Mouse (Mus musculus) midbrain, postnatal 0 days (tissue): Measurements from ENCODE around the gene Hand1. TPM values are rescaled to one million over a fixed set of nuclear protein-coding genes. Genes with fewer than 3 reads are reported as not detected.

Experiments used
- ATAC-seq: fragments of 200-750 bp; cut with Nextera tagmentation; 2 replicates; pipeline ENCODE4 v1.8.0; 2017; ENCODE audit warnings: moderate number of reproducible peaks, mild to moderate bottlenecking, moderate TSS enrichment, moderate library complexity; ENCODE audit not compliant: low FRiP score
- DNase-seq: peaks from one replicate; pipeline ENCODE4 v3.0.0-alpha.2; 2015; ENCODE audit warnings: low spot score
- H3K27ac ChIP-seq: fragments of 300-500 bp; sonication (generic); 2 replicates; pipeline ENCODE4 v1.5.1; 2014; ENCODE audit warnings: low read depth, mild to moderate bottlenecking, low read length, mixed read lengths
- H3K27me3 ChIP-seq: fragments of 300-500 bp; sonication (generic); 2 replicates; pipeline ENCODE4 v1.6.1; 2014; ENCODE audit warnings: low read length, control low read depth, mixed read lengths; ENCODE audit not compliant: insufficient read depth
- H3K36me3 ChIP-seq: fragments of 300-500 bp; sonication (generic); 2 replicates; pipeline ENCODE4 v1.6.1; 2014; ENCODE audit warnings: low read length, control low read depth, mixed read lengths; ENCODE audit not compliant: insufficient read depth
- H3K4me1 ChIP-seq: fragments of 300-500 bp; sonication (generic); 2 replicates; pipeline ENCODE4 v1.6.1; 2014; ENCODE audit warnings: mild to moderate bottlenecking, control low read depth, antibody characterized with exemption, low read length, mixed read lengths; ENCODE audit not compliant: insufficient read depth
- H3K4me2 ChIP-seq: fragments of 300-500 bp; sonication (generic); 2 replicates; pipeline ENCODE4 v1.6.1; 2014; ENCODE audit warnings: low read depth, mild to moderate bottlenecking, low read length, mixed read lengths; ENCODE audit not compliant: poor library complexity, severe bottlenecking
- H3K4me3 ChIP-seq: fragments of 300-500 bp; sonication (generic); 2 replicates; pipeline ENCODE4 v1.5.1; 2014; ENCODE audit warnings: low read depth, mild to moderate bottlenecking, low read length, moderate library complexity
- H3K9ac ChIP-seq: fragments of 300-500 bp; sonication (generic); replicated peaks from 2 replicates; pipeline ENCODE4 v1.6.1; 2014; ENCODE audit warnings: mild to moderate bottlenecking, low read length, moderate library complexity, mixed read lengths; ENCODE audit not compliant: poor library complexity, severe bottlenecking
- H3K9me3 ChIP-seq: fragments of 300-500 bp; sonication (generic); 2 replicates; pipeline ENCODE4 v1.6.1; 2016; ENCODE audit warnings: low read length, control low read depth
- CTCF ChIP-seq: IDR thresholded peaks from 2 replicates; pipeline ENCODE4 v1.5.1; 2016; ENCODE audit warnings: antibody characterized with exemption, mild to moderate bottlenecking
- WGBS: fragments of 180-500 bp; shearing (Covaris S2); extraction: QIAGEN DNeasy Blood & Tissue Kit; methylation state at CpG from one replicate; pipeline ENCODE4 v1.1.7; 2014; 5-methylcytosine and 5-hydroxymethylcytosine counted together
- polyA plus RNA-seq: library from polyadenylated mRNA; unstranded; fragments of >200 nt; fragmentation: Nextera tagmentation; extraction: Ambion mirVana; gene quantifications from 2 replicates; pipeline ENCODE4 v1.2.1, GENCODE M21; 2015
- total RNA-seq: library from RNA; depleted of rRNA; stranded (reverse); fragments of >200 nt; gene quantifications from 2 replicates; pipeline ENCODE4 v1.2.3, GENCODE M21; 2014

Hand1 gene
- total and polyA plus RNA-seq, 2 experiments from 2014 or later = not detected

- Histone ChIP-seq H3K4me3 (no peak overlapping the region), H3K27me3 (peaks cover 19% of the 10 kb centered on the region; the same call in 1 of the 2 replicates), H3K9me3 (no peaks in the 10 kb centered on the region), H3K9ac (no peak overlapping the region), H3K27ac (no peak overlapping the region), H3K36me3 (no peaks in the 10 kb centered on the region), H3K4me2 (no peak overlapping the region), H3K4me1 (peaks cover 3% of the 10 kb centered on the region; the same call in 1 of the 2 replicates)
- DNase-seq (no peak), ATAC-seq (no peak)
- 27% methylated on average over 7 of the region's 7 CpGs for WGBS
- TF ChIP-seq CTCF = no peak
Measured at GRCm38 (mm10) chr11:57841391-57841790, 8.8 kb upstream of the Hand1 start.

DNA sequence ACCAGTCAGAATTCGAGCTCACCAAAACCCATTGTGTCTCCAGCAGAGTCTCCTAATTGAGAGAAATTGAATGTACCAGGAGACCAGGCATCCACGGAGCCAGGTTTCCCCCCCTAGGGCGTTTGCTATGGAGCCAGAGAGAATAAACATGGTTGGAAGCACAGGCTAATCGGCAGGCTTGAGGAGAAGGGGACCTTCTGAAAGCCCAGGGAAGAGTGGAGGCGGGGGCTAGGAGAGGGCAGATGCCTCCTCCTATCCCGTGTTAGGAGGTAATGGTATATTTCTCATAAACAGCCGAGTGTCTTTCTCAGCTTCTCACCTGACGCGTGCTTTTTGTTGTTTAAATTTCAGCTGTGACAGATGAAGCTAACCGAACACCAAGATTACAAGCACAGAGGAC is 8.4 kb upstream of the Hand1 start:
- ATAC-seq = no peak
- Histone ChIP-seq H3K4me3 (no peak overlapping the region), H3K4me2 (no peak overlapping the region), H3K36me3 (no peaks in the 10 kb centered on the region), H3K4me1 (peaks cover 3% of the 10 kb centered on the region; the same call in 1 of the 2 replicates), H3K9me3 (no peaks in the 10 kb centered on the region), H3K9ac (no peak overlapping the region), H3K27ac (no peak overlapping the region), H3K27me3 (peaks cover 23% of the 10 kb centered on the region)
- no peak for TF ChIP-seq CTCF
- 18% methylated on average over 10 of the region's 10 CpGs for WGBS
- DNase-seq = no peak

DNA sequence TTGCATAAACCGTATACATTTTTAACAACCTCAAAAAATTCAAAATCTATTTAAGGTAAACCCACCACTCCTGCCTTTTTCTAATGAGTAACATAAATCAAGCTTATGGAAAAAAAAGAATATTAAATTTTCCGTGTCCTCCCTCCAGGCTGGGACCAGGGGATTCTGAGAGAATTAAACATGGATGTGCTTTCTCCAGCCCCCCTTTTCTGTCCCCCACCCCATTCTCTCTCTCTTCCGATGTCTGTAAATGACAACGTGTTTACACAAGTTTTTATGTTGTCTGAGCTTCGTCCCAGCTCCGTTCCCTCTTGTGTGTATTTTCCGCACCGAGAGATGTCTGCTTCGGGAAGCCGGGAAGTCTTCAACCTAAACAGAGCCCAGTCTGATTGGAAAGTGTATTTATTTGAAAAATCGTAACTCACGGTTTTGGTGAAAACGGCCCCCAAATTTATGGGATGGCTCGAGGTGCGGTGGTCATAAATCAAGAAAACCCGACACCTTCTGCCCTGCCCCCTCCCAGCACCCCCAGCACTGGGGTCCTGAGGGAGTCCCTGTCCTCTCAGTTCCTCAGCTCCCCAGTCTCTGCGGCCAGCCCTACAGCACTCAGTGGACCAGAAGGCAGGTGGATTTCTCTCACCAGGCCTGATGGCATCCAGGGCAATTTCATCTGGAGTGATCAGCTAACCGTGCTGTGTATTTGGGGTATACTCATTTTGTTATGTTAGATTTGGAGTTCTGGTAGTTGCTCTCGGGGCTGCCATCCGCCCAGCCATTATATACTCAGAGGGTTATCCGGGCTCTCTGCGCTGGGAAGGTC is 5.5 kb upstream of the Hand1 start:
- DNase-seq = no peak

DNA sequence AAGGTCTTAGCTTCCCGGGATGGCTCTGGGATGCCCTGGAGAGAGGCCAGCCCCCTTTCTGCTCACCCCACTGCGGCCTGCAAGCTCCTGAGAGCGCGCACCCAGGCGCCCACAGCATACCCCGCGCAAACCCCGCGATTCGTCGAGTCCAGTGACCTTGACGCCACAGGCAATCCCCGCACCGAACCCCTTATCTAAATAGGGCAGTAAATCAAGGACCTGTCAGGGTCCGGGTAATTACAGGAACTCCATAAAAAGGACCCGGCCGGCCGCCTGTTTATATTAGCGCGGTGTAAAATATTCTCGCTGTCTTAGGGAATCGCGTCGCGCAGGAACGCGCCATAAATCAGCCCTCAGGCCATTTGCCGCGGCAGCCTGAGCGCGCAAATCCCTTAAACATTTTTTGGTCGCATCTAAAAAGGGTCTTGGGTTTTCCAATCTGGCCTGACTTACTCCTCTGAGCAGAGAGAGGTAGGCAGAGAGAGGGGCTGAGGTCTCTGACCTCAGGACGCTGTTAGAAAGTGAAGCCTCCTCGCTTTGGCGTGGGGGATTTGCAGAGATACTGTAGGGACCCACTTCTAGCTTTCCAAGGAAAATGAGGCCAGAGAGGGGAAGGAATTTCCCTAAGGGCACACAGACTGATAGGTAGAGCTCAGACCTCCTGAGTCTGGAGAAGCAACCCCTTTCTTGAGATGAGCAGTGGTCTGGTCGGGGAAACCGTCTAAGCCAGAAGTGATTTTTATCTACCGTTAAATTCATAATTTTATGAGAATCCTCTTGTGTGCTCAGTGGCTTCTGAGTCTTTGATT is 4.5 kb upstream of the Hand1 start:
- Histone ChIP-seq H3K4me3 (0 out of 2 replicates have a peak overlapping the region, but pooled peaks have one; percentile 7), H3K27ac (no peak overlapping the region), H3K4me1 (peaks cover 3% of the 10 kb centered on the region; the same call in 1 of the 2 replicates), H3K4me2 (no peak overlapping the region), H3K9ac (no peak overlapping the region), H3K36me3 (no peaks in the 10 kb centered on the region), H3K9me3 (no peaks in the 10 kb centered on the region), H3K27me3 (peaks cover 54% of the 10 kb centered on the region)
- 2% methylated on average over 38 of the region's 38 CpGs for WGBS
- no peak for TF ChIP-seq CTCF
- DNase-seq = no peak
- no peak for ATAC-seq

More for the DNA sequence above, 5.5 kb upstream of the Hand1 start:
- TF ChIP-seq CTCF = no peak
- 8% methylated on average over 22 of the region's 22 CpGs for WGBS
- ATAC-seq = no peak
- no peak overlapping the region for H3K4me3 ChIP-seq
- no peak overlapping the region for H3K4me2 ChIP-seq
- H3K4me1 ChIP-seq = peaks cover 3% of the 10 kb centered on the region; the same call in 1 of the 2 replicates
- no peak overlapping the region for H3K9ac ChIP-seq
- no peaks in the 10 kb centered on the region for H3K9me3 ChIP-seq
- peaks cover 50% of the 10 kb centered on the region for H3K27me3 ChIP-seq
- H3K36me3 ChIP-seq = no peaks in the 10 kb centered on the region
- no peak overlapping the region for H3K27ac ChIP-seq

DNA sequence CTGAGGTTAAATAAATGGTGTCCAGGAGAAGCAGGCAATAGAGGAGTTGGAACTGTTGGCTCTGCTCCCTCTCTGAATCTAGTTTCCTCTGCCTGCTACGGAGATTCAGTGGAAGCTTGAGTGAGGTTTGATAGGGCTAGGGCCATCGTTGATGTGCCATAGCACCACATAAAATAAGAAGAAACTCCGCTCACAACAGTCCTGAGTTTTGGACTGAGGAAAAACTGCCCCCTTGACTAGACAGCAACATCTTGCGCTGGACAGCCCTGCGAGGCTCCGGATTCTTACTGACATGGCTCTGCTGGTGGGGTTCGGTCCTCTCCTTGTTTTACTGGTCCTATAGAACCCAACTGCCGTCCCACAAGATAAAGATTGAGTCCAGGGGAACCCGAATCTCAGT is 3.8 kb upstream of the Hand1 start:
- Histone ChIP-seq H3K4me3 (no peak overlapping the region), H3K9me3 (no peaks in the 10 kb centered on the region), H3K36me3 (no peaks in the 10 kb centered on the region), H3K4me1 (peaks cover 3% of the 10 kb centered on the region; the same call in 1 of the 2 replicates), H3K4me2 (no peak overlapping the region), H3K27me3 (peaks cover 61% of the 10 kb centered on the region), H3K9ac (no peak overlapping the region), H3K27ac (no peak overlapping the region)
- DNase-seq (no peak), ATAC-seq (no peak)
- 9% methylated on average over 9 of the region's 9 CpGs for WGBS
- no peak for TF ChIP-seq CTCF
